Mouse (Mus musculus): ENCODE measurements at regions not wholly inside any gene's neighbourhood (a gene's known extent, or its start where the extent isn't known, plus 50 kb on each side); places are given as distances from the start of the nearest gene placed in this dataset.
A peak's percentile ranks its signal among the peaks of the same experiment; 100 is the strongest.

GRCm38 (mm10) chr7:113621316-113621715 is 107.7 kb downstream of the Far1 start:
- no peak for DNase-seq

- DNase-seq = no peak
Measured at GRCm38 (mm10) chr7:113621898-113622510, 108.4 kb downstream of the Far1 start.

GRCm38 (mm10) chr7:113623296-113623695 is 109.7 kb downstream of the Far1 start:
- DNase-seq = no peak

GRCm38 (mm10) chr7:113623962-113624361 is 110.3 kb downstream of the Far1 start:
- DNase-seq = no peak

DNA sequence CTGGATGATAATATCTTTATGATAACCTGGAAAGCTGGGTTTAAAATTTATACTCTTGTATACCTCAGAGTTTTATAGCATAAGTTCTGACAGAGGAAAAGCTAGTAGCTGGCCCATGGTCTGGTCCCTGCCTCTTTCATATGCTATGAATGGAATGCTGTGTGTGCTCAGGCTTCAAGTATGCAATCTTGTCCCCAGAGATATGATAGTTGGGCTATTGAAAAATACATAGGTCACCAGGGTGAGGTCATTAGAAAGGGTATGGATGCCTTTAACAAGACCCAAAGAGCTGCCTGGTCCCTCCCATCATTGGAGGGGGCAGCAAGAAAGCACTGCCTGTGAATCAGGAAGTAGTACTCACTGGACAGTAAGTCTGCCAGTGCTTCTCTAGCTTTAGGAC is 113.1 kb downstream of the Far1 start:
- DNase-seq = no peak

DNA sequence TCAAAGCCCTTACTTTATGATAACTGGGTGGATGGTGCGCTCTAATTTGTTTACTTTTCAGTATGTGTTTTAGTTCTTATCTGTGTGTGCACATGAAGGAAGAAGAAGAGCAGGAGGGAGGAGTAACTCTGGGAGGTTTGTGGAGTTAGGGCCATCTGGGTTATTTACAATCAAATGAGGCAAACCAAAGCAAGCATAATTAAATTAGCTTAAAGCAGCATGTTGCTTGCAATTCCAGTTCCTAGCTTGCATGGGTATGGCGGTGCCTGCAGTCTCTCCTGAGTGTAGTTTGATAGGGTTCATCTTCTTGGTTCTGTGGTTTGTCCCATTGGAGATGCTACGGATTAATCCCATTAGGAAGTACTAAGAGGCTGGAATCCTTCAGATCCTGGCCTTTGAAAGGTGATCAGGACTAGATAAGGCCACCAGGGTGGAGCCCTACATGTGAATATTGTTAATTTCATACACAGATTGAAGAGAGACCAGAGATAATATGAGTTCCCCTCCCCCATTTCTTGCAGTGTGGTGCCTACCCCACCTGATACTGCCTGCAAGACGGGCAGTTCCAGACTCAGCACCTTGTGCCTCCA is 123.5 kb downstream of the Far1 start:
- no peak for DNase-seq

- DNase-seq = no peak
Measured at GRCm38 (mm10) chr7:113638098-113638497, 124.5 kb downstream of the Far1 start.

DNA sequence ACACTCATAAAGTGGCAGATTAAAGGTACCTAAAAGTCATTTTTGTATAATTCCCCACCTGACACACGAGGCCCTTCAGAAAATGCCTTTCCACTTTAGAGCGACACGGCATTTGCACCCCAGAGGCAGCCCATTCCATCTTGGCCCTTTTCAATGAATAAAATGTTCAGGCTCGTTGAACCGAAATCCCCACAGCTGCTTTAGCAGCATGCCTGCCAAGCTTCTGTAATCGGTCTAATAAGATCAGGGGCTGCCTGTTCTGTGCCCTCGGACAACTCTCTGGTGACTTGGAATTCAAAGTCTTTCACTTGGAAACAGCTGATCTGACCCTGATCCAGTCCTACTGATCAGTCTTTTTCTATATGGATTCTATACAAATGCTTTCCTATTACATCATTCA is 123.3 kb upstream of the Spon1 start:
- DNase-seq = no peak

- no peak for DNase-seq
Measured at GRCm38 (mm10) chr7:113650631-113651030, 115.2 kb upstream of the Spon1 start.

GRCm38 (mm10) chr7:113651696-113652095 is 114.1 kb upstream of the Spon1 start:
- DNase-seq = no peak

- peak; percentile 62 for DNase-seq
Measured at GRCm38 (mm10) chr7:113653130-113653529, 112.7 kb upstream of the Spon1 start.

DNA sequence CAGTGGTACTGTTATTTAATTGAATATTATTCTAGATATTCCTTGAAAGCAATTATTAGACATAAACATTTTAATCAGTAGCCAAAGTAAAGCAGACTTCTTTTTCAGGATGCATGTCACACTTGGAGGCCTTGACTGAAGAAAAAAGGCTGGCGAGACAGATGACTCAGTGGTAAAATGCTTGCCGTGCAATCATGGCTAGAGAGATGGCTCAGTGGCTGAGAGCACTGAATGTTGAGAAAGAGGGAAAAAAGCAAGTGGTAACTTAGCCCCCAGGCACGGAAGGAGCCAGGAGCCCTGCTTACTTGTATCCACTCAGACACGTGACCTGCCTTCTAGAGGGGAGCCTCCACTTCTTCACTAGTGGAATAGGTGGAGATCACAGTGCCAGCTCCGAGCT is 110.5 kb upstream of the Spon1 start:
- no peak for DNase-seq

DNA sequence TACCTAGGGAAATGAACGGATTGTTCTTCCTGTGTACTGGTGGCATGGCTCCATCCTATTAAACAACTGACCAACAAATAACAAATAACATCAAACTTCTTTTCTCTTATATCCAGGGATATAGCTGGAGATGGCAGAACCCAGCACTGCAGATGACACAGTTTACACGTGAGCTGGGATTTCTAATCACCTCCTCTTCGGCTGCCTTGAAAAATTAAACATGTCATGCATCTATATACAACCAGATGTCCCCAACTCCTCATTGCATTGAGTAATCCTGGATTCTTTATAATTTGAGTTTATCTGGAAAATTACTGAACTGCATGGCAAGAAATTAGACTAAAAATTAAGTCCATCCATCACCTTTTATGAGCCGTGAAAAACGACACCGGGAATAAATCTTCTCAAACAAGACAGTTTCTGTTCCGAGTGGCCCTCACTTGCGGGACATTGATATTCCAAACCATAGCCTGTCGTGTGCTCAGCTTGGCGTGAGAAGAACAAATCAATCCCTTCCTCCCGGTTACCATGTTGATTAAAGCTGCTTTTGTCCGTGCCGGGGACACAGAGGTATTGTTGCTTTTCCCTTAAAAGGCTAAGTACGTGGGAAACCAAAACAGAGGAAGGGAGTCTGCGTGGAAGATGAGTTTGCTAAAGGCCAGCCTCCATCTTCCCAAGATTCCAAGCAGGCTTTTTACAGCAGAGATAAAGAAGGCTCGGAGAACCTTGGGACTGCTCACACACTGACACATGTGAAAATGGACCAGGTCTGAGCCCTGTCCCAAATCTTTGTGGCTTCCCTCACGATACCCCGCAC is 92.8 kb upstream of the Spon1 start:
- DNase-seq = no peak

GRCm38 (mm10) chr7:113673596-113673956 is 92.2 kb upstream of the Spon1 start:
- no peak for DNase-seq

DNA sequence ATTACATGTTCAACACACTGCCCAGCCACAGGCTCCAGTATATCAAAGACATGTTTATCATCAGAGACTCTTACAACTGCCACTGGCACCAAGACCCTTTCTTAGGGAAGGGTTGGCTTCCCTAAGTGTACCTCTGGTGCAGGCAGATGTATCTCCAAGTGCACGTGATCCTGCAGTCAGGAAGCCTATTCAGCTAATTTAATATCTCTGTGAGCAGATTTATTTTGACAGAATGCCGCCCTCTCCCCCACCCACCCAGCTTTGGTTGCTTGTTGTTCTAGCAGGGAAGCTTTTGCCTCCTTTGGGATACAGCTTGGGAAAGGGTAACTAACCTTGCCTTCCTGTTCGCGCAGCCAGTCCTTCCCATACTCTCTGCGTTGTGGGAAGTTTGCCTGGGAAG is 83.5 kb upstream of the Spon1 start:
- DNase-seq = no peak

DNA sequence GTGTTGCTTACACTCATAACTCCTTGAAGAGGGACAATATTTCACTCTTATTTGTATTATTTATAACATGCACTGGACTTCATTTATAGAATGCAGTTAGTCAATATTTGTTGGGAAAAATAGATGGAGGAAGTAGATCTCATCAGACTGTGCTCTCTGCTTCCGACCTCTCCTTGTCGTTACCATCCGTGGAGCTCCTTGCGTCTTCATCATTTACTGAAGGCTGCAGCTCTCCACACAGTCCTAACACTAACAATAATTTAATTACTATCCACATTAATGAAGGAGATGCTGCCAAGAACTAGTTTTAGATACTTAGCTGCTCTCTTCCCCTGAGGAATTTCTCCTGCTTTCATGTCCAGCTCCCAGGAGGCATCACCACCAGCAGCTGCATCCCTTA is 80.4 kb upstream of the Spon1 start:
- DNase-seq = no peak

DNA sequence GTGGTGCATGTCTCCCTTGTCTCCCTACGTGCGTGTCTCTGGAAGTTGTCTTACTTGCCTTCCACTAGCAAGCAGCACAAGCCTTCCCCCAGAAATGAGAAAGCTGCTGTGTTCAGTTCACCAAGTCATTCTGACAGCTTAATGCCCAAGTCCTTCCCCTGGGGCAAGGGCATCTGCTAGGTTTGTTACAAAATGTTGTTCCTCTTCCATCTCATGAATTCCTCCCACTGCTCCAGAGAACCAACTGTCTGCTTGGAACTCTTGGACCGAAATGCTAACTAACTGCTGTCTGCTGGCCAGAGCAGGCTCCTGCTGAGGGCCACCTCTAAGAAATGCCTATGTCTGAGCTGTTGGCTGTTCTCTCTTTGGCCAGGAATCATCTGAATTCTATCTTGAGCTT is 79.3 kb upstream of the Spon1 start:
- DNase-seq = no peak

GRCm38 (mm10) chr7:113687566-113687965 is 78.2 kb upstream of the Spon1 start:
- no peak for DNase-seq

DNA sequence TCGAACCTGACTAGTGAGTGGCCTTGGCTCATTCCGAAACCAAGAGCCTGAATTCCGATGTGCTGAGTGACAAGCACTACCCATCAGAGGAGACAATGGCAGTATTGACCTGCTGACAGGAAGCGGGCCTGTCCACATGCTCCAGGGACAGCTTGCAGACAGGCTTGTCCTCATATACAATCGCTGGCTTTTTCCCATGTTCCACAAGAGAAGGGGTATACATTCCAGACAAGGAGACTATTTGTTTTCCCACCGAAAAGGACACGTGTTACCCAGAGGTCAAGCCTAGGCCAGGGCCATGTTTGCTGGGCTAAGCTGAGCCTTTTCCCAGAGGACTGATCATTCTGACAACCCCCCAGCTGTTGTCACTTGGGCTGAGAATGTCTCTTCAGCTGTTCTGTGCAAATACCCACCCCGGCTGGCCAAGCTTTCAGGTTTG is 77.5 kb upstream of the Spon1 start:
- no peak for DNase-seq

GRCm38 (mm10) chr7:113688717-113689116 is 77.1 kb upstream of the Spon1 start:
- no peak for DNase-seq

DNA sequence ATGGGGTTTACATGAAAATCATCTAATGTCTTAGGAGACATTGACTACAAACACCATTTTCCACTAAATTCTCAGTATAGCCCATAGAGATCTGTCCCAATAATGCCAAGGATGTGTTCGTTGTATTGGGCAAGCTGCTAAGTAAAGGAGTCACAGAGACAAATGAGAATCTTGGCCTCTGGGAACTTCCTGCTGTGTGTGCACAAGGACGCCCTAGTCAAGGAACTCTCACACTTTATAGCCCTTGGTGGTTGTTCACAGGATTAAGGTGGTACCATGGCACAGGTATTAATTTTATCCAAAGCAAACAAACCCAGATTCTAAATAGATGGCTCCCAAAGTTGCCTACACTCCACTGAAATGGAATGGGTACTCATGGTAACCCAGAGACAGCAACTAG is 76.7 kb upstream of the Spon1 start:
- no peak for DNase-seq

DNA sequence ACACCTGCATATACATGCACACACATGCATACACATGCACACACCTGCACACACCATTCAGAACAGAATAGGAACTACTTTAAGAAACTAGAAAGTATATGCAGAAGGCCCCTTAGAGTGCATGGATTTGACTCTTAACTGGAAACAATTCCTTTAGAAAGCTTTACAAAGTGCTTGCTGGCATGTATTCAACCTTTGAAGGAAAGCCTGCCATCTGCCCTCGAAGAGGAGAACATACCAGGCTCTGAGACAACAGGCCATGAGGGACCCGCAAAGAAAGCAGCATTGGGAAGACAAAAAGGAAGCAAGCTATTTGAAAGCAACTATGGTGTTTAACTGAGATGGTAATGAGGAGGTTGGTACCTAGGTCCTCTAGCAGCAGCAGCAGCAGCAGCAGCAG is 74.0 kb upstream of the Spon1 start:
- DNase-seq = no peak

- no peak for DNase-seq
Measured at GRCm38 (mm10) chr7:113693526-113693925, 72.3 kb upstream of the Spon1 start.

DNA sequence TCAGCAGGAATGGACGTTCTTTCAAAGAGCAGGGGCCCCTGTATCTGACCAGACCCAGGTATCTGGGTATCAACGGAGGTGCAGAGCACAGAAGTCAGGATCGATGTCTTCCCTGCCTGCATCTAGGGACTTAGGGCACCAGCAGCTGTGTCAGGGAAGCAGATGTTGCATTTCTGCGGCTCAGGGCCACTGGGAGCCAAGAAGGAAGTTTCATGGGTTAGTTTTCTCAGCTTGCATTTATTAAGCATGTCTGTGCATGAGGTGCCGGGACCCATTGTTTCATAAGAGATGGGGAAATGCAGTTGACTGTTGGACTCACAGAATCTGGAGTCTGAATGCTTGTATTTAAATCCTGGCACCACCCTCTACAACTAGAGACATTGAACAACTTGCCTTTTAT is 71.3 kb upstream of the Spon1 start:
- no peak for DNase-seq

Data from thymus, postnatal 4 days (tissue).